Mouse (Mus musculus) liver, embryonic 11.5 days (tissue): ENCODE data around the gene Samd4. TPM values are rescaled to one million over a fixed set of nuclear protein-coding genes. Genes with fewer than 3 reads are reported as not detected.

Source experiments
- ATAC-seq: fragments of 200-750 bp; cut with Nextera tagmentation; replicated peaks from 2 replicates; pipeline ENCODE4 v1.8.0; 2017; ENCODE audit warnings: moderate number of reproducible peaks, mild to moderate bottlenecking, moderate TSS enrichment, moderate library complexity; ENCODE audit not compliant: low FRiP score
- DNase-seq: peaks from one replicate; pipeline ENCODE4 v3.0.0-alpha.2; 2017; ENCODE audit warnings: low spot score
- H3K27ac ChIP-seq: fragments of 300-500 bp; sonication (generic); 2 replicates; pipeline ENCODE4 v1.5.1; 2014; ENCODE audit warnings: mild to moderate bottlenecking, low read depth, low read length, control low read depth
- H3K27me3 ChIP-seq: fragments of 300-500 bp; sonication (generic); replicated peaks from 2 replicates; pipeline ENCODE4 v1.6.1; 2014; ENCODE audit warnings: low read length, mixed read lengths; ENCODE audit not compliant: control insufficient read depth, insufficient read depth
- H3K36me3 ChIP-seq: fragments of 300-500 bp; sonication (generic); 2 replicates; pipeline ENCODE4 v1.6.1; 2014; ENCODE audit warnings: mild to moderate bottlenecking, low read length, moderate library complexity, mixed read lengths; ENCODE audit not compliant: control insufficient read depth, insufficient read depth
- H3K4me1 ChIP-seq: fragments of 300-500 bp; sonication (generic); replicated peaks from 2 replicates; pipeline ENCODE4 v1.6.1; 2014; ENCODE audit warnings: low read length, mixed read lengths; ENCODE audit not compliant: control insufficient read depth, insufficient read depth
- H3K4me2 ChIP-seq: fragments of 300-500 bp; sonication (generic); 2 replicates; pipeline ENCODE4 v1.6.1; 2014; ENCODE audit warnings: mild to moderate bottlenecking, control low read depth, moderate library complexity
- H3K4me3 ChIP-seq: fragments of 300-500 bp; sonication (generic); 2 replicates; pipeline ENCODE4 v1.5.1; 2014; ENCODE audit warnings: low read depth, low read length, control low read depth
- H3K9ac ChIP-seq: fragments of 300-500 bp; sonication (generic); 2 replicates; pipeline ENCODE4 v1.6.1; 2014; ENCODE audit warnings: low read depth, low read length, control low read depth
- H3K9me3 ChIP-seq: fragments of 300-500 bp; sonication (generic); 2 replicates; pipeline ENCODE4 v1.6.1; 2016; ENCODE audit warnings: low read length, inconsistent platforms, mixed read lengths; ENCODE audit not compliant: control insufficient read depth
- WGBS: fragments of 180-500 bp; shearing (Covaris S2); extraction: QIAGEN DNeasy Blood & Tissue Kit; methylation state at CpG from one replicate; pipeline ENCODE4 v1.1.7; 2014; 5-methylcytosine and 5-hydroxymethylcytosine counted together
- polyA plus RNA-seq: library from polyadenylated mRNA; unstranded; fragments of >200 nt; fragmentation: Nextera tagmentation; extraction: Ambion mirVana; gene quantifications from 2 replicates; pipeline ENCODE4 v1.2.1, GENCODE M21; 2014

The Samd4 gene
- polyA plus RNA-seq, 1 experiment from 2014 or later: 1.1 TPM

- WGBS: 48% methylated on average over 6 of the region's 6 CpGs
Observed at GRCm38 (mm10) chr14:46941077-46941476, 58.4 kb downstream of the Samd4 start.

GRCm38 (mm10) chr14:46941896-46942812 is 59.5 kb downstream of the Samd4 start:
- no peaks in the 10 kb centered on the region for H3K9me3 ChIP-seq
- WGBS: 60% methylated on average over 23 of the region's 23 CpGs
- H3K4me2 ChIP-seq: no peak overlapping the region
- no peaks in the 10 kb centered on the region for H3K36me3 ChIP-seq
- peak; percentile 38 for DNase-seq
- H3K4me1 ChIP-seq: no peaks in the 10 kb centered on the region
- H3K9ac ChIP-seq: no peak overlapping the region
- H3K27ac ChIP-seq: no peak overlapping the region
- no peaks in the 10 kb centered on the region for H3K27me3 ChIP-seq
- H3K4me3 ChIP-seq: no peak overlapping the region
- no peak for ATAC-seq

More at GRCm38 (mm10) chr14:46941077-46941476, 58.4 kb downstream of the Samd4 start:
- no peak overlapping the region for H3K4me2 ChIP-seq
- no peaks in the 10 kb centered on the region for H3K36me3 ChIP-seq
- no peak overlapping the region for H3K27ac ChIP-seq
- no peak overlapping the region for H3K9ac ChIP-seq
- no peak overlapping the region for H3K4me3 ChIP-seq
- ATAC-seq (no peak), DNase-seq (no peak)
- no peaks in the 10 kb centered on the region for H3K27me3 ChIP-seq
- H3K9me3 ChIP-seq: no peaks in the 10 kb centered on the region
- no peaks in the 10 kb centered on the region for H3K4me1 ChIP-seq

- Histone ChIP-seq H3K9ac (no peak overlapping the region), H3K9me3 (no peaks in the 10 kb centered on the region), H3K27ac (no peak overlapping the region), H3K36me3 (no peaks in the 10 kb centered on the region), H3K4me2 (no peak overlapping the region), H3K27me3 (no peaks in the 10 kb centered on the region), H3K4me3 (no peak overlapping the region), H3K4me1 (no peaks in the 10 kb centered on the region)
- no peak for ATAC-seq
- 65% methylated on average over 3 of the region's 3 CpGs for WGBS
- no peak for DNase-seq
Observed at GRCm38 (mm10) chr14:46944411-46944810, 61.8 kb downstream of the Samd4 start.

- H3K9ac ChIP-seq: no peak overlapping the region
- DNase-seq (no peak), ATAC-seq (no peak)
- H3K9me3 ChIP-seq: no peaks in the 10 kb centered on the region
- H3K4me3 ChIP-seq: no peak overlapping the region
- H3K4me2 ChIP-seq: no peak overlapping the region
- H3K4me1 ChIP-seq: 0 out of 2 replicates have a peak, but pooled peaks cover 3% of the 10 kb centered on the region
- no peak overlapping the region for H3K27ac ChIP-seq
- no peaks in the 10 kb centered on the region for H3K36me3 ChIP-seq
- WGBS: 84% methylated on average over 10 of the region's 10 CpGs
- H3K27me3 ChIP-seq: no peaks in the 10 kb centered on the region
Observed at GRCm38 (mm10) chr14:46945903-46946490, 63.3 kb downstream of the Samd4 start.

- no peak for ATAC-seq
- H3K27ac ChIP-seq: no peak overlapping the region
- no peak overlapping the region for H3K9ac ChIP-seq
- no peaks in the 10 kb centered on the region for H3K9me3 ChIP-seq
- no peak overlapping the region for H3K4me2 ChIP-seq
- H3K27me3 ChIP-seq: no peaks in the 10 kb centered on the region
- 86% methylated on average over 3 of the region's 3 CpGs for WGBS
- no peaks in the 10 kb centered on the region for H3K36me3 ChIP-seq
- H3K4me3 ChIP-seq: no peak overlapping the region
- no peak for DNase-seq
- H3K4me1 ChIP-seq: 0 out of 2 replicates have a peak, but pooled peaks cover 3% of the 10 kb centered on the region
Observed at GRCm38 (mm10) chr14:46947644-46948043, 65.0 kb downstream of the Samd4 start.

GRCm38 (mm10) chr14:46950527-46951384 is 68.1 kb downstream of the Samd4 start:
- no peaks in the 10 kb centered on the region for H3K27me3 ChIP-seq
- 53% methylated on average over 11 of the region's 11 CpGs for WGBS
- no peaks in the 10 kb centered on the region for H3K36me3 ChIP-seq
- ATAC-seq (no peak), DNase-seq (no peak)
- no peak overlapping the region for H3K4me3 ChIP-seq
- no peak overlapping the region for H3K4me2 ChIP-seq
- H3K9me3 ChIP-seq: no peaks in the 10 kb centered on the region
- 0 out of 2 replicates have a peak, but pooled peaks cover 3% of the 10 kb centered on the region for H3K4me1 ChIP-seq
- no peak overlapping the region for H3K27ac ChIP-seq
- H3K9ac ChIP-seq: no peak overlapping the region

GRCm38 (mm10) chr14:46952264-46952663 is 69.6 kb downstream of the Samd4 start:
- Histone ChIP-seq H3K9ac (no peak overlapping the region), H3K27me3 (no peaks in the 10 kb centered on the region), H3K9me3 (no peaks in the 10 kb centered on the region), H3K4me3 (no peak overlapping the region), H3K36me3 (no peaks in the 10 kb centered on the region), H3K4me2 (no peak overlapping the region), H3K27ac (no peak overlapping the region), H3K4me1 (0 out of 2 replicates have a peak, but pooled peaks cover 3% of the 10 kb centered on the region)
- ATAC-seq: no peak
- DNase-seq: no peak
- WGBS: 66% methylated on average over 2 of the region's 2 CpGs

- Histone ChIP-seq H3K4me2 (no peak overlapping the region), H3K4me1 (0 out of 2 replicates have a peak, but pooled peaks cover 3% of the 10 kb centered on the region), H3K36me3 (no peaks in the 10 kb centered on the region), H3K9ac (no peak overlapping the region), H3K27ac (no peak overlapping the region), H3K27me3 (no peaks in the 10 kb centered on the region), H3K4me3 (no peak overlapping the region), H3K9me3 (no peaks in the 10 kb centered on the region)
- ATAC-seq: no peak
- 49% methylated on average over 2 of the region's 2 CpGs for WGBS
- DNase-seq: no peak
Observed at GRCm38 (mm10) chr14:46955109-46955508, 72.5 kb downstream of the Samd4 start.
